Mouse (Mus musculus): ENCODE measurements around the gene Mt2. TPM values are rescaled to one million over a fixed set of nuclear protein-coding genes. Genes with fewer than 3 reads are reported as not detected.
"Not testable (repeated sequence)": the region's sequence is repeated elsewhere in the genome, so short reads cannot be mapped to it uniquely, and the experiment has no call there.

Gene Mt2
- total RNA-seq (2021) = 100 to 1,000 TPM; 187 to 290 TPM
- long read RNA-seq, transcript Mt2-201 (3 exons, 511 nt) = major isoform, 40 of 48 reads
- long read RNA-seq, partial matches to known transcripts = 1 of 48 reads
- long read RNA-seq, other reads (novel, unspliced or antisense) = 7 of 48 reads

- DNase-seq (ENCODE audit: low spot score in 2 of 2) = peak; percentile 82
These were observed at the start of gene Mt2 for GRCm38 (mm10) chr8:94172075-94172808. Gene Mt2, plus strand, starts transcription at chr8:94172664.

GRCm38 (mm10) chr8:94122711-94123468 lies 49.6 kb upstream of the Mt2 start:
- peak; percentile 36 to 39 for DNase-seq (ENCODE audit: low spot score in 2 of 2)

GRCm38 (mm10) chr8:94127711-94128110 lies 44.8 kb upstream of the Mt2 start:
- no peak for DNase-seq (ENCODE audit: low spot score in 2 of 2)

- no peak for DNase-seq (ENCODE audit: low spot score in 2 of 2)
These were observed 43.2 kb upstream of the Mt2 start for GRCm38 (mm10) chr8:94129133-94129789.

- DNase-seq (ENCODE audit: low spot score in 2 of 2) = no peak
These were observed 42.3 kb upstream of the Mt2 start for GRCm38 (mm10) chr8:94130126-94130525.

- no peak for DNase-seq (ENCODE audit: low spot score in 2 of 2)
These were observed 40.4 kb upstream of the Mt2 start for GRCm38 (mm10) chr8:94132096-94132495.

- DNase-seq (ENCODE audit: low spot score in 2 of 2) = not testable (repeated sequence)
These were observed 37.9 kb upstream of the Mt2 start for GRCm38 (mm10) chr8:94134601-94135000.

- no peak for DNase-seq (ENCODE audit: low spot score in 2 of 2)
These were observed 36.9 kb upstream of the Mt2 start for GRCm38 (mm10) chr8:94135556-94135955.

- no peak for DNase-seq (ENCODE audit: low spot score in 2 of 2)
These were observed 36.3 kb upstream of the Mt2 start for GRCm38 (mm10) chr8:94136192-94136591.

- no peak for DNase-seq (ENCODE audit: low spot score in 2 of 2)
These were observed 35.5 kb upstream of the Mt2 start, which contains the start of gene Mt4 for GRCm38 (mm10) chr8:94136933-94137332. Gene Mt4, plus strand, starts transcription at chr8:94137197.

GRCm38 (mm10) chr8:94140266-94140795 lies 32.1 kb upstream of the Mt2 start:
- DNase-seq (ENCODE audit: low spot score in 2 of 2) = no peak

- no peak for DNase-seq (ENCODE audit: low spot score in 2 of 2)
These were observed 24.2 kb upstream of the Mt2 start for GRCm38 (mm10) chr8:94148236-94148635.

- DNase-seq (ENCODE audit: low spot score in 2 of 2) = no peak
These were observed 21.5 kb upstream of the Mt2 start for GRCm38 (mm10) chr8:94150925-94151324.

GRCm38 (mm10) chr8:94152513-94153300 lies 19.8 kb upstream of the Mt2 start, which contains the start of gene Mt3:
Gene Mt3, plus strand, starts transcription at chr8:94152607.
- peak; percentile 83 to 90 for DNase-seq (ENCODE audit: low spot score in 2 of 2)

GRCm38 (mm10) chr8:94153451-94153850 lies 19.0 kb upstream of the Mt2 start:
- DNase-seq (ENCODE audit: low spot score in 2 of 2) = peak; percentile 34 to 54

- DNase-seq (ENCODE audit: low spot score in 2 of 2) = peak in 1 of 2 experiments; percentile 39
These were observed 17.9 kb upstream of the Mt2 start for GRCm38 (mm10) chr8:94154537-94154936.

- DNase-seq (ENCODE audit: low spot score in 2 of 2) = no peak
These were observed 16.4 kb upstream of the Mt2 start for GRCm38 (mm10) chr8:94156092-94156491.

- not testable (repeated sequence) for DNase-seq (ENCODE audit: low spot score in 2 of 2)
These were observed 6.7 kb upstream of the Mt2 start for GRCm38 (mm10) chr8:94165772-94166171.

- DNase-seq (ENCODE audit: low spot score in 2 of 2) = peak; percentile 98 to 99
These were observed 5.2 kb upstream of the Mt2 start for GRCm38 (mm10) chr8:94167244-94167643.

- DNase-seq (ENCODE audit: low spot score in 2 of 2) = no peak
These were observed 2.9 kb upstream of the Mt2 start for GRCm38 (mm10) chr8:94169547-94169946.
